In the genomic region with DNA sequence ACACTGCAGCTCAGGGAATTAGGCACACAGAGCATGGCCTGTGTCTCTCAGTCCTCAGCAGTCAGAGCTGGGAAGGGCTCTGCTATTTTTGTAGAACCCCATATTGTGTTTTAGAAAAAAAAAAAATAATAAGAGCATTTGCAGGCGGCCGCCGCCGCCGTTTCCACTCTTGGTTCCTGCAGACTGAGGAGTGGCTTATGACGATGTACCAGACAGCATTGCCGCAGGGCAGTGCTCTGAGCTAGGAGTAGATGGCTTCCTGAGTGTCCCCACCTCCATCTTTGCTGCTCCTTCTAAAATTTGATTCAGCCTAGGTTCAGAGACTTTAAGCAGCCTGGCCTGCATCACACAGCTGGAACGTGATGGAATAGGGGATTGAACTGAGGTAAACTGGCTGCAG, we compare ENCODE assay signal across 17 mouse cellular contexts.
A peak's percentile ranks its signal among the peaks of the same experiment; 100 is the strongest.
DNase-seq lines count a peak whose midpoint lies in the region; ATAC-seq and TF ChIP-seq lines count a peak whose summit lies in the region.
"Had no signal": no experiment of that assay in that cellular context is flagged by ENCODE, and none has a peak within 500 bp of the region (broad histone marks: within the 10 kb centered on the region; RNA-seq: fewer than 3 reads in every experiment).

No protein-coding gene starts in this region.

- no peak for TF ChIP-seq CTCF in kidney, postnatal 0 days (IDR thresholded peaks at IDR 0.05; ENCODE audit: low read depth)

- no peak overlapping the region for H3K4me2 ChIP-seq in forebrain, embryonic 13.5 days
- H3K4me2 ChIP-seq in forebrain, embryonic 11.5 days (ENCODE audit: low read depth, low read length, severe bottlenecking): no peak overlapping the region
- no peak overlapping the region for H3K4me2 ChIP-seq in kidney, postnatal 0 days (ENCODE audit: low read length)
- no peak overlapping the region for H3K4me2 ChIP-seq in midbrain, embryonic 15.5 days
- H3K4me2 ChIP-seq: heart, embryonic 11.5 days; neural tube, embryonic 12.5 days had no signal

- peaks cover 14% of the 10 kb centered on the region for H3K36me3 ChIP-seq in forebrain, embryonic 13.5 days (ENCODE audit: poor library complexity, severe bottlenecking)
- no peaks in the 10 kb centered on the region for H3K36me3 ChIP-seq in forebrain, embryonic 11.5 days (ENCODE audit: control insufficient read depth, insufficient read depth, low read length)
- H3K36me3 ChIP-seq in kidney, postnatal 0 days (ENCODE audit: insufficient read depth, low read length): no peaks in the 10 kb centered on the region
- H3K36me3 ChIP-seq in midbrain, embryonic 15.5 days (replicated peaks): no peaks in the 10 kb centered on the region

- 77% methylated on average over 8 of the region's 8 CpGs for WGBS in forebrain, embryonic 13.5 days
- WGBS in forebrain, embryonic 11.5 days: 83% methylated on average over 8 of the region's 8 CpGs
- 71% methylated on average over 8 of the region's 8 CpGs for WGBS in kidney, postnatal 0 days
- 65% methylated on average over 8 of the region's 8 CpGs for WGBS in midbrain, embryonic 15.5 days

- no peaks in the 10 kb centered on the region for H3K27me3 ChIP-seq in forebrain, embryonic 13.5 days
- no peaks in the 10 kb centered on the region for H3K27me3 ChIP-seq in forebrain, embryonic 11.5 days (ENCODE audit: control insufficient read depth, insufficient read depth, low read length)
- no peaks in the 10 kb centered on the region for H3K27me3 ChIP-seq in kidney, postnatal 0 days (ENCODE audit: insufficient read depth, low read length)
- H3K27me3 ChIP-seq in midbrain, embryonic 15.5 days (replicated peaks): no peaks in the 10 kb centered on the region
- H3K27me3 ChIP-seq: neural tube, embryonic 12.5 days had no signal

- 0 out of 2 replicates have a peak overlapping the region, but pooled peaks have one; percentile 21 for H3K27ac ChIP-seq in forebrain, embryonic 13.5 days
- no peak overlapping the region for H3K27ac ChIP-seq in forebrain, embryonic 11.5 days (ENCODE audit: low read depth, low read length)
- H3K27ac ChIP-seq in kidney, postnatal 0 days: 0 out of 2 replicates have a peak overlapping the region, but pooled peaks have one; percentile 25
- H3K27ac ChIP-seq in midbrain, embryonic 15.5 days: peak overlapping the region; percentile 48
- H3K27ac ChIP-seq: liver, embryonic 14.5 days; neural tube, embryonic 12.5 days had no signal

- no peak for DNase-seq in forebrain, embryonic 11.5 days (ENCODE audit: low spot score)
- DNase-seq in kidney, postnatal 0 days (ENCODE audit: low spot score): no peak
- no peak for DNase-seq in kidney, adult 9 months
- peak; percentile 77 for DNase-seq in brain, adult 2 months (ENCODE audit: low read depth, low spot score)
- DNase-seq in testis, postnatal 14 days (ENCODE audit: low spot score): no peak
- no peak for DNase-seq in MN1 (ENCODE audit: low spot score)
- DNase-seq: adrenal gland, adult 8-10 months; cerebellum, postnatal 25 days; gastrocnemius, postnatal 10 days; kidney, adult 2 months; lung, postnatal 10 days; thymus, postnatal 25 days had no signal

- peaks cover 26% of the 10 kb centered on the region for H3K4me1 ChIP-seq in forebrain, embryonic 13.5 days
- H3K4me1 ChIP-seq in forebrain, embryonic 11.5 days (replicated peaks; ENCODE audit: control insufficient read depth, insufficient read depth, low read length): no peaks in the 10 kb centered on the region
- H3K4me1 ChIP-seq in kidney, postnatal 0 days (replicated peaks; ENCODE audit: insufficient read depth, low read length): no peaks in the 10 kb centered on the region; the same call in 1 of the 2 replicates
- H3K4me1 ChIP-seq in midbrain, embryonic 15.5 days: peaks cover 28% of the 10 kb centered on the region

- H3K9ac ChIP-seq in forebrain, embryonic 13.5 days: no peak overlapping the region
- no peak overlapping the region for H3K9ac ChIP-seq in forebrain, embryonic 11.5 days (ENCODE audit: low read length)
- H3K9ac ChIP-seq in kidney, postnatal 0 days (ENCODE audit: low read depth, low read length): no peak overlapping the region
- no peak overlapping the region; the same call in 1 of the 2 replicates for H3K9ac ChIP-seq in midbrain, embryonic 15.5 days
- H3K9ac ChIP-seq: liver, embryonic 14.5 days had no signal

- H3K9me3 ChIP-seq in forebrain, embryonic 13.5 days (replicated peaks): no peaks in the 10 kb centered on the region; the same call in 1 of the 2 replicates
- H3K9me3 ChIP-seq in forebrain, embryonic 11.5 days (ENCODE audit: control insufficient read depth, low read length): no peaks in the 10 kb centered on the region; the same call in 1 of the 2 replicates
- H3K9me3 ChIP-seq in kidney, postnatal 0 days (replicated peaks; ENCODE audit: low read length): 0 out of 2 replicates have a peak, but pooled peaks cover 3% of the 10 kb centered on the region
- H3K9me3 ChIP-seq in midbrain, embryonic 15.5 days: no peaks in the 10 kb centered on the region
- H3K9me3 ChIP-seq: neural tube, embryonic 12.5 days had no signal

- H3K4me3 ChIP-seq in forebrain, embryonic 13.5 days: no peak overlapping the region
- H3K4me3 ChIP-seq in forebrain, embryonic 11.5 days (ENCODE audit: low read depth, low read length): no peak overlapping the region
- H3K4me3 ChIP-seq in kidney, postnatal 0 days (replicated peaks; ENCODE audit: low read depth, low read length): no peak overlapping the region
- H3K4me3 ChIP-seq in midbrain, embryonic 15.5 days: no peak overlapping the region
- H3K4me3 ChIP-seq: neural tube, embryonic 12.5 days had no signal

- no peak for ATAC-seq in forebrain, embryonic 13.5 days
- no peak for ATAC-seq in forebrain, embryonic 11.5 days (replicated peaks; ENCODE audit: low FRiP score)
- ATAC-seq in kidney, postnatal 0 days (replicated peaks; ENCODE audit: low FRiP score, low read depth): no peak
- no peak for ATAC-seq in midbrain, embryonic 15.5 days (replicated peaks)
